Mouse (Mus musculus) E14TG2a.4 (cell line): Measurements from ENCODE around the gene St14.
"Not testable (repeated sequence)": the region's sequence is repeated elsewhere in the genome, so short reads cannot be mapped to it uniquely, and the experiment has no call there.

Experiments
- H3K27me3 ChIP-seq: 2 replicates; pipeline ENCODE4 v1.6.1; 2014; ENCODE audit warnings: low read length, control low read depth; ENCODE audit not compliant: insufficient read depth
- H3K36me3 ChIP-seq: 2 replicates; pipeline ENCODE4 v1.6.1; 2014; ENCODE audit warnings: low read length, control low read depth; ENCODE audit not compliant: insufficient read depth
- H3K4me1 ChIP-seq: replicated peaks from 2 replicates; pipeline ENCODE4 v1.6.1; 2014; ENCODE audit warnings: low read depth, low read length, control low read depth
- H3K4me3 ChIP-seq: replicated peaks from 2 replicates; pipeline ENCODE4 v1.5.1; 2014; ENCODE audit warnings: mild to moderate bottlenecking, low read length
- H3K9me3 ChIP-seq: 2 replicates; pipeline ENCODE4 v1.6.1; 2014; ENCODE audit warnings: low read length, control low read depth
- CTCF ChIP-seq: conservative IDR thresholded peaks from 2 replicates; pipeline ENCODE4 v1.5.1; 2014; ENCODE audit warnings: low read length
- NANOG ChIP-seq: IDR thresholded peaks from 2 replicates; pipeline ENCODE4 v1.6.1; 2014; ENCODE audit warnings: borderline replicate concordance, low read length, mixed read lengths
- POU5F1 ChIP-seq: IDR thresholded peaks from 2 replicates; pipeline ENCODE4 v1.6.1; 2014; ENCODE audit warnings: low read length, borderline replicate concordance

St14 gene

GRCm38 (mm10) chr9:31131205-31131968 lies at the start of gene St14:
St14 (minus strand) TSS chr9:31131853.
- no peaks in the 10 kb centered on the region for H3K36me3 ChIP-seq
- H3K4me3 ChIP-seq = peak within 1 kb of the TSS; percentile 91
- no peaks in the 10 kb centered on the region for H3K9me3 ChIP-seq
- H3K27me3 ChIP-seq = peaks cover 49% of the 10 kb centered on the region
- TF ChIP-seq NANOG (no peak), CTCF (no peak), POU5F1 (no peak)
- peaks cover 50% of the 10 kb centered on the region for H3K4me1 ChIP-seq

- no peak overlapping the region for H3K4me3 ChIP-seq
- no peaks in the 10 kb centered on the region for H3K9me3 ChIP-seq
- TF ChIP-seq CTCF = no peak
- no peak for TF ChIP-seq POU5F1
- no peak for TF ChIP-seq NANOG
- H3K36me3 ChIP-seq = peaks cover 55% of the 10 kb centered on the region
- no peaks in the 10 kb centered on the region for H3K27me3 ChIP-seq
- peaks cover 10% of the 10 kb centered on the region; the same call in 1 of the 2 replicates for H3K4me1 ChIP-seq
Measured at GRCm38 (mm10) chr9:31177692-31178091, 46.0 kb upstream of the St14 start.

GRCm38 (mm10) chr9:31176379-31177130 lies 44.9 kb upstream of the St14 start:
- H3K4me1 ChIP-seq = peaks cover under 1% of the 10 kb centered on the region; the same call in 1 of the 2 replicates
- no peak overlapping the region for H3K4me3 ChIP-seq
- TF ChIP-seq CTCF (no peak), POU5F1 (no peak), NANOG (no peak)
- H3K9me3 ChIP-seq = no peaks in the 10 kb centered on the region
- peaks cover 65% of the 10 kb centered on the region for H3K36me3 ChIP-seq
- H3K27me3 ChIP-seq = no peaks in the 10 kb centered on the region

- H3K36me3 ChIP-seq = peaks cover 71% of the 10 kb centered on the region
- H3K27me3 ChIP-seq = no peaks in the 10 kb centered on the region
- 0 out of 2 replicates have a peak, but pooled peaks cover 3% of the 10 kb centered on the region for H3K4me1 ChIP-seq
- TF ChIP-seq NANOG (no peak), POU5F1 (no peak), CTCF (no peak)
- H3K9me3 ChIP-seq = no peaks in the 10 kb centered on the region
- no peak overlapping the region for H3K4me3 ChIP-seq
Measured at GRCm38 (mm10) chr9:31175978-31176377, 44.3 kb upstream of the St14 start.

- Histone ChIP-seq H3K27me3 (no peaks in the 10 kb centered on the region), H3K4me3 (no peak overlapping the region), H3K9me3 (no peaks in the 10 kb centered on the region), H3K4me1 (0 out of 2 replicates have a peak, but pooled peaks cover 5% of the 10 kb centered on the region), H3K36me3 (peaks cover 76% of the 10 kb centered on the region)
- no peak for TF ChIP-seq CTCF
- TF ChIP-seq NANOG = no peak
- TF ChIP-seq POU5F1 = no peak
Measured at GRCm38 (mm10) chr9:31175346-31175745, 43.7 kb upstream of the St14 start.

- no peak overlapping the region for H3K4me3 ChIP-seq
- TF ChIP-seq NANOG (no peak), POU5F1 (no peak), CTCF (no peak)
- peaks cover 88% of the 10 kb centered on the region for H3K36me3 ChIP-seq
- no peaks in the 10 kb centered on the region for H3K9me3 ChIP-seq
- H3K4me1 ChIP-seq = peaks cover 34% of the 10 kb centered on the region
- H3K27me3 ChIP-seq = no peaks in the 10 kb centered on the region
Measured at GRCm38 (mm10) chr9:31168356-31169093, 36.9 kb upstream of the St14 start.

- no peaks in the 10 kb centered on the region for H3K9me3 ChIP-seq
- no peak for TF ChIP-seq POU5F1
- TF ChIP-seq NANOG = no peak
- no peak for TF ChIP-seq CTCF
- H3K4me1 ChIP-seq = peaks cover 34% of the 10 kb centered on the region
- H3K4me3 ChIP-seq = peak overlapping the region; percentile 37
- H3K27me3 ChIP-seq = no peaks in the 10 kb centered on the region
- peaks cover 91% of the 10 kb centered on the region for H3K36me3 ChIP-seq
Measured at GRCm38 (mm10) chr9:31167305-31167704, 35.7 kb upstream of the St14 start.

GRCm38 (mm10) chr9:31165505-31165904 lies 33.9 kb upstream of the St14 start:
- H3K4me3 ChIP-seq, H3K27me3 ChIP-seq, H3K9me3 ChIP-seq: not testable (repeated sequence)
- TF ChIP-seq CTCF = peak; percentile 30; the same call in 1 of the 2 replicates
- H3K4me1 ChIP-seq = peaks cover 28% of the 10 kb centered on the region
- H3K36me3 ChIP-seq = peaks cover 92% of the 10 kb centered on the region
